Mouse (Mus musculus) CD4-positive helper T cell, adult 2 months (primary cell): ENCODE results near the gene Chek1.

ENCODE experiments used
- DNase-seq: peaks from one replicate; pipeline ENCODE4 v3.0.0-alpha.2; 2012; ENCODE audit warnings: low read depth, missing footprints, low spot score

Gene Chek1

DNA sequence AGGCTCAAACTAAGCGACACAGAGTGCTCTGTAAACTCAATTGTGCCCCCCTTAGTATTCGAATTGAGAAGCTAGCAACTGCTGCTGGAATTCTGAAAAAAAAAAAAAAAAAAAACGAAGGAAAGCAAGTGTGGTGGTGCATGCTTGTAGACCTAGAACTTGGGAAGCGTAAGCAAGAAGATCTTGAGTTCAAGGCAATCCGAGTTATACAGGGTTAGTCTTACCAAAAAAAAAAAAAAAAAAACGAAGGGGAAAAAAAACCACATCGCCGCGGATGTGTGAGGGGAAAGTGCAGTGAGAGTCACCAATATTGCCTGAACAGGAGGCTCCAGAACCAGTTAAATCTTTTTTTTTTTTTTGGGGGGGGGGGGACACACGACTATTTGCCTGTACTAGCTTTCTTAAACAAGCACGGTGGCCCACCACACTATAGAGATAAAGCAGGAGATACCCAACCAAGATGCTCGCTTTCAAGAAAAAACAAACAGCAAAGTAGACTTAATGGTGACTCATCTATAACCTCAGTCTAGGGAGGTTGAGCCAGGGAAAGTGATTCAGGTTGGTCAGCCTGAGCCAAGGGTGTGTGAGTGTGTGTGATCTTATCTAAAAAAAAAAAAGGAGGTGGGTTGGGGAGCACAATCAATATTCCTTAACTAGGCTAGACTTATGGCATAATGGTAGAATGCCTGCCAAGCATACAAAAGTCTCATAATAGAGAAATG lies at the start of gene Chek1:
Gene Chek1, minus strand, starts transcription at position 32 of the 722 bp plus-strand sequence.
- peak; percentile 39 for DNase-seq

DNA sequence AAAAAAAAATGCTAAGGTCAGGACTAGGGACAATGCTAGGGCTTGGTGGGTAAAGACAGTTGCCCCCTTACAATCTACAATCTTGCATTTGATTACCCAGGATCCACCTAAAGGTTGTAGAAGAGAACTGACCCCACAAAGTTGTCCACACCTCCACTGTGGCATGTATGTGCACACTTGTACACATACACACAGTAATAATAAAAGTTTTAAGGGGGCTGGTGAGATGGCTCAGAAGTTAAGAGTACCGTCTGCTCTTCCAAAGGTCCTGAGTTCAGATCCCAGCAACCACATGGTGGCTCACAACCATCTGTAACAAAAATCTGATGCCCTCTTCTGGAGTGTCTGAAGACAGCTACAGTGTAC lies 42.2 kb upstream of the Chek1 start:
- DNase-seq: no peak

DNA sequence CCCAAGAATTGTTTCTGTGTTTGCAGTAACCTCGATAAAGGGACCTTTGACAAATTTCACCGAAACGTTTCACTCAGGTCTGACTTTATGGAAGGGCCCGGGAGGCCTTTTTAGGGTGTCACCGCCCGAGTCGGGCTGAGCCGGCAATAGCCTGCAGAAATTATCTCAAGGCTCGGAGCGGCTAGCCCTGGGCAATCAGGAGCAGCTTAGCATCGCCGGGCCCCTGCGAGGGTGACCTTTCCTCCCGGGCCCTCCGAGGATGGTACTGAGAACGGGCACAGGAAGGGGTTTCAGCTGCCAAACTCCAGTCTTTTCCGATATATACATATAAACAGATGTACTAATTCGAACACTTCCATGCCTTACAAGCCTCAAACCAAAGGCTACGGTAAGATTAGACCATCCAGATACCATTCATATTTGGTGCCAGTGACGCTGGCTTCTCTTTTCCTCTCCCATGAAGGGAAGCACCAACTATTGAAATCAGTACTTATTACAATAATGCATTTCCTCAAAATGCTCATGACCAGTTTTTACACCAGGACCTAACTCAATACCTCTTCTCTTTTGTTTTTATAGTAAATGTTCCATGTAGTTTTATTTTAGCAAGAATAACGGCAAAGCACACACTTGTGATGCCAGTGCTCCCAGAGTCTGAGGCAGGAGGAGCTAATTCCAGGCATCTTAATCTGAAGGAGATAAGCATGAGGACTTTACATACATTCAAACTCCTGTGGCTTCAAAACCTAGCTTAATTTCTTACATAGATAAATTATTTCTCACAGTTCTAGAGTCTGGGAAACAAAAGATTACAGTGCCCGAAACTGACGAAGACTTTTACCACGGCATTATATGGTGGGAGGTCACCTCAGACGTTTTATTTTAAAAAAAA lies 41.5 kb upstream of the Chek1 start:
- no peak for DNase-seq

DNA sequence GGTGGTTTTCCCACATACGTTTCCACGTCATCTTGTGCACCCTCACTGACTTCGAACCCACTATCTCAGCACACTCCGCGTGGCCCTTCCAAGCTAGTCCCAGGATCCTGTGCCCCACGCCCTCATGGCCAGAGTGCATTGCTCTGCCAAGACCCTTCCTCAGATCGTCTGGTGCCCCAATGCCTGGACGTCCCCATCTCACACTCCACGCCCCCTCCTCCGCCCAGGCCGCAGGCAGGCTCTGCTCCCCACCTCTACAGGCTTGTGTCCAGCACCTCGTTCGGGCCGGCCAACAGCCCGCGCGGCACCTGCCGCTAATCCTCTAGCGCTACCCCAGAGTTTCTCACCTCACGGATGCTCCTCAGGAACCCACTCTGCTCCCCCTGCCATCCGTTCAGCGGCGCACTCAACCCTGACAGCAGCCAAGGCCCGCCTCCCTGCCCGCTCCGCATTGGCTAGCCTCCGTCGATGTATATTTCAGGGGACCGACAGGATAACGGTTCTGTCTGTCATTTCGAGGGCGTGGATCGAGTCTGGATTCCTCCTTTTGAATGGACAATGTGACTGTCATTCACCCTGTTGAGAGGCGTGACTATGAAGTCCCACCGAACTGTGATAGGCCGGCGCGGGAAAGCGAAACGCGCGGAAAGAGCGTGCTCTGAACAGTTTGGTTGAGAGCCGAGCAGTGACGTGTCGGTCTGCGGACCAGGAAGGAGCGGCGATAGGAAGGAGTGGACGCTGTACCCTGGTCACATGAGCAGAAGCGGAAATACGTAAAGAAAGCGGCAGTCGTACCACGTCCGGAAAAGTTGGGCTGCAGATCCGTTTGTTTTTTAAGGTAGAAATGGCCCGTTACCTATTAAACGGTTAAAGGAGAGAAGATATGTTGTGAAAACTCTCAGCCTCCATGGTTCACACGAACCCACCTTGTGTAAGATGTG lies 40.6 kb upstream of the Chek1 start, which contains the start of gene Stt3a:
Gene Stt3a, minus strand, starts transcription at position 477 of the 941 bp plus-strand sequence.
- peak; percentile 100 for DNase-seq

DNA sequence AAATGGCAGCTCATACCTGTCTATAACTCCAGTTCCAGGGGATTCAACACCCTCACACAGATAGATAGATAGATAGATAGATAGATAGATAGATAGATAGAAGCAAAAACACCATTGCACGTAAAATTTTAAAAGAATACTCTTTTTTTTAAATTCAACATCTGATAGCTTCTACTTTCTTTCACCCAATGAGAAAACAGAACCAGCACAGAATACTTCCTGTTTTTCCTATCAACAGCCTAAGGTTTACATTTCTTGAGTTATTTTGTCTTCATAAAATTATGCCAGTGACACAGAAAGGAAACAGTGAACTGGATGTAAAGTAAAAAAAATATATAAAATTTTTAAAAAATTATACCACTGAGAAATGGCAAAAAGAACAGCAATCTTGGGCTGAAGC lies 37.5 kb upstream of the Chek1 start:
- no peak for DNase-seq

DNA sequence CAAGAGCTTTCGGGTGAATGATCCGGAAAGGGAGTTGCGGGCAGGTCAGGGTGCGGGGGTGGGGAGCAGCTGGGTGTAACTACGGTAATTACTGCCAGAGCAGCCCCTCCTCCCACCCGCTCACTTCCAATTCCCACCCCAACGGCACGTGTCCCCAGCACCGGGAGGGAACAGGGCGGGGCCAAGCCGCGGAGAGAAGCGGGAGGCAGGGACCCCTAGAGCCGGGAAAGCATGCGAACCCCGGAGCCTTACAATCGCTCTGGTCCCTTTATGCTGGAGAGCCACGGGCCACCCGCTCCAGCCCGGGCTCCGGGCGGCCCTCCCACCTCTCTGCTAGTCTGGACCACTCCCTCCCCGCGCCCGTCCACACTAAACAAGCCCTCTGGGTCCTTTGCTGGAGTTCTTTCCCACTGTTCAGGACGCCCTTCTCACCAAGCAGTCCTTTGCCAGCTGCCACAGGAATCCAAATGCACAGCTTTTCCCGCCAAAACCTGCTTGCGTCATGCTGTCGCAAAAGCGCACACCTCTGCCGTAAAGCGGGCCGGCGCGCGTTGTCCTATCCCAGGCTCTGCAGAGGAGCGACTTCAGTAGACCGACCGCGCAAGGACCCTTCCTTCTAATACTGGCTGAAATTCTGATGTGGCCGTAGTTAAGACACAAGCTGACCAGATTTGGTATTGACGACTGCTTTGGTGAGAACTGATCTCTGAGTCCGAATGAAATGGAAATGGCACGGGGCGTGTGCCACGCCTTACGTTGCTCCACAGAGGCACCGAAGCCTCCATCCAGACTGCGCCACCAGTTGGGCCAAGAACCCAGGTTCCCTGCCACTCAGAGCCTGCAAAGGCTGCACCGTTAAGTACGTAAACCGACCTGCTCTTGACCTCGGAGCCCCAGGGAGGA lies 483 bp downstream of the Chek1 start:
- DNase-seq: peak; percentile 89

DNA sequence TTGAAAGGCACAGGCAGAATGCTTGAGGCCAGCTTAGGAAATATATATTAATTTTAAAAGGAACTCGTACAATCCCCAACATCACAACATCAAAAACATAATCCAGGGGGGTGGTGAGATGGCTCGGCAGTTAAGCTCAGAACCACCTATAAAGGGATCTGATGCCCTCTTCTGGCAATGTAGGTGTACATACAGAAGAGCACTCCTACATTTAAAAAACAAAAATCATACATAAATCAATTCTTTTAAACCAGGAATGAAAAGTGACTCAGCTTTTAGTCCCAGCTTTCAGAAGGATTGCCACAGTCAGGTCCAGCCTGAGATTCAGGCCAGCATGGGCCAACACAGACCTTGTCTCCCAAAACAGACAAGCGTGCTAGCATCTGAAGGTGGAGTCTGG lies 10.2 kb downstream of the Chek1 start:
- DNase-seq: no peak

DNA sequence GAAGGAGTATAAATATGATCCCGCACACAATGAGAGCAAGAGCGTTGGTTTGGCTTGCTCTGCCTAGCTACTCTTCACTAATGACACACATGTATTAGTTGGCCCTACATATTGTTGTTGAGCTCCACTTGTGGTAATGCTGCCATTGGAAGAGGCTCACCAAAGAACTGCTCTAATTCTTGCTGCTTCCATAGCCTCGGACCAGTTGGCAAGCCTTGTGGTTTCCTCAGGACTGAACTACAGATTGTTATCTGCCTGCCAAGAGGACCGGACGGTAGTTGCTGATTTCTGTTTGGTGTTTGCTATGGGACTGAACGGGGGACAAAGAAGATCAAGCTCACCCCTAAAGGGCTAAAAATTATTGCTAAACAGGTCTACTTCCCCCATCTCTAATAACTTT lies 19.6 kb downstream of the Chek1 start:
- DNase-seq: no peak

DNA sequence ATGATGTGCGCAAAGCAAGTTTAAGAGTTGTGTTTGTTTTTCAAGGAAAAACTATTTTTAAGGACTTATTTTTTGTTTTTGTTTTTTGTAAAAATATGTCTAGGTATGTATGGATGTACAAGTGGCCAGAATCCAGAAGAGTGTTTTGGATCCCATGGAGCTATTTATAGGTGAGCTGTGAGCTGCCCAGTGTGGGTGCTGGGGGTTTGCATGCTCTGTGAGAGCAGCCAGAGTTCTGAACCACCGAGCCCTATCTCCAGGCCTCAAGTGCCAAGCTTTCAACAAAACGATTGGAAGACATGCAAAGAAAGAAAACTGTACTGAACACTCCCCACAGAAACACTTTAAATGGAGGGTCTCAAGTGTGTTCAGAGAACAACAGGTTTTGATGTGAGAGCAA lies 20.9 kb downstream of the Chek1 start:
- no peak for DNase-seq

DNA sequence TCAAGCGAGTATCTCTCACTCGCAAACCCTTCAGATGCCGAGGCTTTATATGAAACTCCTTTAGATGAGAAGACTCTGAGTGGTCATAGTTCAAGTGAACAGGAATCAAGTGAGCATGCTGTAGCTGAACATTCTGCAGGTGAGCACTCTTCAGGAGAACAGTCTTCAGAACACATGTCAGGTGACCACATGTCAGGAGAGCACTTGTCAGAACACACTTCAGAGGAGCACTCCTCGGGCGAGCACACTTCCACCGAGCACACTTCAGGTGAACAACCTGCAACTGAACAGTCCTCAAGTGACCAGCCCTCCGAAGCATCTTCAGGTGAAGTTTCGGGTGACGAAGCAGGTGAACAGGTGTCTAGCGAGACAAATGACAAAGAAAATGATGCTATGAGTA lies 32.6 kb downstream of the Chek1 start:
- no peak for DNase-seq

DNA sequence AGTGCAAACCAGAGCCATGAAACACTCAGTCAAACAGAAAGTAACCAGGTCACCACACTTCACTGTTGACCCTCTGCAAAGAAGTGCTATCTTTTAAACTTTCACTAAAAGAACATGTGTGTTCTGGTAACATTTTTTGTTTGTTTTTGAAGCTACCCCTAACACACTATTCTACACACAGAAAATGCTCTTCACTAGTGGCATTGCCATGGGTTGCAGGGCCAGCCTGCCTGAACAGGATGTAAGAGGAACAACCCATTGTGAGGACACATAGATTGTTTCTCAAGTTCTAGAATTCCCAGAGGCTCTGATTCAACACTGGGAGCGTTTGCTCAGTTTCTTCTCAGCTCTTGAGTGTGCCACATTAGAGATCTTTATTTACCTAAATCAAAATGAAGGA lies 33.9 kb downstream of the Chek1 start, which contains the start of gene Acrv1:
Gene Acrv1, plus strand, starts transcription at position 301 of the 400 bp plus-strand sequence.
- DNase-seq: no peak

DNA sequence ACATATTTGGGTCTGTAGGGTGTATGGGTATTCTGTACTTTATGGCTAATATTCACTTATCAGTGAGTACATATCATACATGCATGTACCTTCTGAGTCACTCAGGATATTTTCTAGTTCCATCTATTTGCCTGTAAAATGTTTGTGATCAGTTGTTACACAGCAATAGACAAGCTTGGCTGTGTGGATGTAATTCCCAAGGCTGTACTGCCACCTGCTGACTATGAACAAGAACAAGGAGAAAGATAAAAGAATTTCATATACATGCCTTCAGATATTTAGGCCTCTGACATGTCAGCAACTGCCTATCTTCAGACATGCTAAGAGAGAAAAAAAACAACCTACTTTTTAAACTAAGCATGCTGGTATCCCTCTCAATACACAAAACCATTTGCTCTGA lies 39.5 kb downstream of the Chek1 start:
- DNase-seq: no peak

DNA sequence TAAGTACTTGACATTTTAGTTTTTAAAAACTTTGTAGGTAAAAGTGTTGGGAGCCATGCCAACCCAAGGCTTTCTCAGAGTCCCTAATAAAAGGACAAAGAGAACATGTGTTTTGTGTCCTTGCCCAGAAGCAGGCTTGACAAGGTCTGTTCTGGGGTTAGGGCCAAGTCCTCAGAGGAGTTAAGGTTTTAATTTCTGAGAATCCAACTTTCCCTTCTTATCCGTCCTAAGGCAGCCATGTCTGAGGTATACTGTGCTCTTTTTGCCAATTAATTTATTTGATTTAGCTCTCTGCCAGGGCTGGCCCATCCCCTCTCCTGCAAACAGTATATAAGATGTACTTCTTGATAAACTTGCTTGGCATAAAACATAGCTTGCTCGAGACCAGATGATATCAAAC lies 45.4 kb downstream of the Chek1 start:
- no peak for DNase-seq
